Comparison of ENCODE assay signal across 17 mouse cellular contexts in the genomic region with DNA sequence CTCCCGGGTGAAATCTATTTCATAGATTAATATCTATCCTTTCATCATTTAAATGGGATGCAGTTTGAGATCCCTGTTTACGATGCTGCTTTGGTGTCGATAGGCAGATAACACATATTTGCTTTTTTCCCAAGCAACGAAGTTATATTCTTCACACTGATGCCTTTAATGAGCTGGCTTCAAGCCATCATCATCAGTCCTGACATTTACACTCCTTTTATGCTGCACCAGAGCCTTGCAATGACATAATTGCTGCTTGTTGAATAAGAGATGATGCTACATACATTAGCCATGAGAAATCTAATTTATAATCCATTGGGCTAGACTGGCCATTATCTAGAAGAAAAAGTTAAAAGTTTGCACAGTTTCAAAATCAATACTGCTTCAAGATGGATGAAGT.
DNase-seq lines count a peak whose midpoint lies in the region; ATAC-seq and TF ChIP-seq lines count a peak whose summit lies in the region.
"Had no signal": no experiment of that assay in that cellular context is flagged by ENCODE, and none has a peak within 500 bp of the region (broad histone marks: within the 10 kb centered on the region; RNA-seq: fewer than 3 reads in every experiment).

No protein-coding gene starts in this region.

- peaks cover 6% of the 10 kb centered on the region; the same call in 1 of the 2 replicates for H3K4me1 ChIP-seq in forebrain, embryonic 13.5 days
- H3K4me1 ChIP-seq in forebrain, embryonic 11.5 days (replicated peaks; ENCODE audit: control insufficient read depth, insufficient read depth, low read length): no peaks in the 10 kb centered on the region
- H3K4me1 ChIP-seq in neural tube, embryonic 13.5 days (replicated peaks): peaks cover 5% of the 10 kb centered on the region
- no peaks in the 10 kb centered on the region for H3K4me1 ChIP-seq in neural tube, embryonic 14.5 days (ENCODE audit: control insufficient read depth, insufficient read depth, low read length)
- H3K4me1 ChIP-seq: embryonic facial prominence, embryonic 12.5 days; heart, embryonic 12.5 days; hindbrain, embryonic 10.5 days; hindbrain, embryonic 15.5 days had no signal

- no peak overlapping the region for H3K4me2 ChIP-seq in forebrain, embryonic 13.5 days
- H3K4me2 ChIP-seq in forebrain, embryonic 11.5 days (ENCODE audit: low read depth, low read length, severe bottlenecking): no peak overlapping the region
- H3K4me2 ChIP-seq in neural tube, embryonic 13.5 days: no peak overlapping the region
- no peak overlapping the region for H3K4me2 ChIP-seq in neural tube, embryonic 14.5 days (ENCODE audit: low read depth, low read length)
- H3K4me2 ChIP-seq: embryonic facial prominence, embryonic 12.5 days; heart, embryonic 12.5 days; hindbrain, embryonic 15.5 days had no signal

- no peak overlapping the region for H3K9ac ChIP-seq in forebrain, embryonic 13.5 days
- H3K9ac ChIP-seq in forebrain, embryonic 11.5 days (ENCODE audit: low read length): no peak overlapping the region
- no peak overlapping the region for H3K9ac ChIP-seq in neural tube, embryonic 13.5 days
- no peak overlapping the region for H3K9ac ChIP-seq in neural tube, embryonic 14.5 days (replicated peaks; ENCODE audit: low read depth, low read length)
- H3K9ac ChIP-seq: embryonic facial prominence, embryonic 12.5 days; heart, embryonic 12.5 days; hindbrain, embryonic 15.5 days had no signal

- no peaks in the 10 kb centered on the region for H3K9me3 ChIP-seq in forebrain, embryonic 13.5 days (replicated peaks)
- no peaks in the 10 kb centered on the region for H3K9me3 ChIP-seq in forebrain, embryonic 11.5 days (ENCODE audit: control insufficient read depth, low read length)
- H3K9me3 ChIP-seq in neural tube, embryonic 13.5 days: no peaks in the 10 kb centered on the region
- H3K9me3 ChIP-seq in neural tube, embryonic 14.5 days (ENCODE audit: control insufficient read depth, low read length): no peaks in the 10 kb centered on the region
- H3K9me3 ChIP-seq: embryonic facial prominence, embryonic 12.5 days; heart, embryonic 12.5 days; hindbrain, embryonic 10.5 days; hindbrain, embryonic 15.5 days had no signal

- DNase-seq in forebrain, embryonic 11.5 days (ENCODE audit: low spot score): no peak
- no peak for DNase-seq in neural tube, embryonic 10.5 days (ENCODE audit: extremely low spot score, low spot score)
- DNase-seq in lung, postnatal 4 days: no peak
- no peak for DNase-seq in layer of hippocampus, adult 2 months (ENCODE audit: low spot score in 2 of 2)
- DNase-seq: adrenal gland, postnatal 10 days; cerebellum, adult 11-12 months; cerebellum, adult 9-10 months; cerebellum, postnatal 25 days; gastrocnemius, postnatal 14 days had no signal

- ATAC-seq in forebrain, embryonic 13.5 days: peak; percentile 85
- no peak for ATAC-seq in forebrain, embryonic 11.5 days (replicated peaks; ENCODE audit: low FRiP score)
- 0 out of 2 replicates have a peak, but pooled peaks have one; percentile 40 for ATAC-seq in neural tube, embryonic 13.5 days (ENCODE audit: low read depth)
- peak; percentile 88 for ATAC-seq in neural tube, embryonic 14.5 days (ENCODE audit: low read depth)
- ATAC-seq: inflammation-experienced regulatory T-cells, adult 6 months had no signal

- H3K4me3 ChIP-seq in forebrain, embryonic 13.5 days: no peak overlapping the region
- H3K4me3 ChIP-seq in forebrain, embryonic 11.5 days (ENCODE audit: low read depth, low read length): no peak overlapping the region
- H3K4me3 ChIP-seq in neural tube, embryonic 13.5 days: no peak overlapping the region
- no peak overlapping the region for H3K4me3 ChIP-seq in neural tube, embryonic 14.5 days (ENCODE audit: low read depth, low read length)
- H3K4me3 ChIP-seq in layer of hippocampus, adult 2 months: no peak overlapping the region
- H3K4me3 ChIP-seq: embryonic facial prominence, embryonic 12.5 days; heart, embryonic 12.5 days; hindbrain, embryonic 10.5 days; hindbrain, embryonic 15.5 days had no signal

- WGBS in forebrain, embryonic 13.5 days: 51% methylated on average over 4 of the region's 4 CpGs
- WGBS in forebrain, embryonic 11.5 days: 78% methylated on average over 4 of the region's 4 CpGs
- WGBS in neural tube, embryonic 13.5 days: 45% methylated on average over 4 of the region's 4 CpGs
- WGBS in neural tube, embryonic 14.5 days: 29% methylated on average over 4 of the region's 4 CpGs

- TF ChIP-seq CTCF in layer of hippocampus, adult 2 months (conservative IDR thresholded peaks at IDR 0.05): no peak

- no peaks in the 10 kb centered on the region for H3K36me3 ChIP-seq in forebrain, embryonic 13.5 days (ENCODE audit: poor library complexity, severe bottlenecking)
- no peaks in the 10 kb centered on the region for H3K36me3 ChIP-seq in forebrain, embryonic 11.5 days (ENCODE audit: control insufficient read depth, insufficient read depth, low read length)
- no peaks in the 10 kb centered on the region for H3K36me3 ChIP-seq in neural tube, embryonic 13.5 days
- H3K36me3 ChIP-seq in neural tube, embryonic 14.5 days (ENCODE audit: control insufficient read depth, insufficient read depth, low read length): no peaks in the 10 kb centered on the region
- H3K36me3 ChIP-seq: embryonic facial prominence, embryonic 12.5 days; heart, embryonic 12.5 days; hindbrain, embryonic 10.5 days; hindbrain, embryonic 15.5 days had no signal

- no peak overlapping the region for H3K27ac ChIP-seq in forebrain, embryonic 13.5 days
- no peak overlapping the region for H3K27ac ChIP-seq in forebrain, embryonic 11.5 days (ENCODE audit: low read depth, low read length)
- no peak overlapping the region for H3K27ac ChIP-seq in neural tube, embryonic 13.5 days (replicated peaks)
- no peak overlapping the region for H3K27ac ChIP-seq in neural tube, embryonic 14.5 days (ENCODE audit: low read depth, low read length)
- H3K27ac ChIP-seq in layer of hippocampus, adult 2 months: no peak overlapping the region
- H3K27ac ChIP-seq: embryonic facial prominence, embryonic 12.5 days; hindbrain, embryonic 10.5 days; hindbrain, embryonic 15.5 days had no signal

- no peaks in the 10 kb centered on the region for H3K27me3 ChIP-seq in forebrain, embryonic 13.5 days
- no peaks in the 10 kb centered on the region for H3K27me3 ChIP-seq in forebrain, embryonic 11.5 days (ENCODE audit: control insufficient read depth, insufficient read depth, low read length)
- no peaks in the 10 kb centered on the region for H3K27me3 ChIP-seq in neural tube, embryonic 13.5 days
- no peaks in the 10 kb centered on the region for H3K27me3 ChIP-seq in neural tube, embryonic 14.5 days (ENCODE audit: control insufficient read depth, insufficient read depth, low read length)
- H3K27me3 ChIP-seq: embryonic facial prominence, embryonic 12.5 days; heart, embryonic 12.5 days; hindbrain, embryonic 15.5 days had no signal
